ENCODE assay signal across 12 mouse cellular contexts in genomic region chr3:101660635-101661034, GRCm38 (mm10). TPM values are rescaled to one million over a fixed set of nuclear protein-coding genes. Genes with fewer than 3 reads are reported as not detected.
A peak's percentile ranks its signal among the peaks of the same experiment; 100 is the strongest.
DNase-seq lines count a peak whose midpoint lies in the region; ATAC-seq lines count a peak whose summit lies in the region.
"Had no signal": no experiment of that assay in that cellular context is flagged by ENCODE, and none has a peak within 500 bp of the region (broad histone marks: within the 10 kb centered on the region; RNA-seq: fewer than 3 reads in every experiment).

No protein-coding gene starts in this region.

- H3K27me3 ChIP-seq in forebrain, embryonic 15.5 days = no peaks in the 10 kb centered on the region
- no peaks in the 10 kb centered on the region for H3K27me3 ChIP-seq in intestine, embryonic 15.5 days (replicated peaks)
- H3K27me3 ChIP-seq in neural tube, embryonic 12.5 days (replicated peaks) = no peaks in the 10 kb centered on the region
- H3K27me3 ChIP-seq: heart, embryonic 12.5 days had no signal

- H3K4me1 ChIP-seq in forebrain, embryonic 15.5 days = peaks cover 15% of the 10 kb centered on the region
- peaks cover 12% of the 10 kb centered on the region; the same call in 1 of the 2 replicates for H3K4me1 ChIP-seq in intestine, embryonic 15.5 days (replicated peaks)
- peaks cover 15% of the 10 kb centered on the region for H3K4me1 ChIP-seq in neural tube, embryonic 12.5 days

- peak overlapping the region; percentile 41 for H3K27ac ChIP-seq in forebrain, embryonic 15.5 days (replicated peaks)
- no peak overlapping the region; the same call in 1 of the 2 replicates for H3K27ac ChIP-seq in intestine, embryonic 15.5 days
- H3K27ac ChIP-seq in neural tube, embryonic 12.5 days = no peak overlapping the region
- H3K27ac ChIP-seq: liver, embryonic 14.5 days had no signal

- H3K4me3 ChIP-seq in forebrain, embryonic 15.5 days = no peak overlapping the region
- H3K4me3 ChIP-seq in intestine, embryonic 15.5 days (replicated peaks) = no peak overlapping the region
- H3K4me3 ChIP-seq in neural tube, embryonic 12.5 days = no peak overlapping the region
- H3K4me3 ChIP-seq: heart, embryonic 12.5 days had no signal

- DNase-seq in embryo, embryonic 10.5 days (ENCODE audit: low spot score) = peak; percentile 34
- no peak for DNase-seq in embryo, embryonic 9.5 days (ENCODE audit: extremely low spot score)
- no peak for DNase-seq in layer of hippocampus, postnatal 10 days (ENCODE audit: low spot score in 2 of 2)
- DNase-seq in adrenal gland, postnatal 4 days (ENCODE audit: low spot score in 2 of 2) = no peak
- DNase-seq in cerebellum, adult 8-10 months = no peak
- DNase-seq: gastrocnemius, postnatal 14 days; thymus, adult 18-20 months had no signal

- 32% methylated on average over 6 of the region's 6 CpGs for WGBS in forebrain, embryonic 15.5 days
- WGBS in intestine, embryonic 15.5 days = 45% methylated on average over 6 of the region's 6 CpGs
- 19% methylated on average over 6 of the region's 6 CpGs for WGBS in neural tube, embryonic 12.5 days

- peak; percentile 24; the same call in 1 of the 2 replicates for ATAC-seq in forebrain, embryonic 15.5 days (replicated peaks)
- ATAC-seq in intestine, embryonic 15.5 days = peak; percentile 51
- ATAC-seq in neural tube, embryonic 12.5 days (ENCODE audit: low FRiP score, low read depth) = 0 out of 2 replicates have a peak, but pooled peaks have one; percentile 12

- H3K9me3 ChIP-seq in forebrain, embryonic 15.5 days = no peaks in the 10 kb centered on the region
- no peaks in the 10 kb centered on the region for H3K9me3 ChIP-seq in intestine, embryonic 15.5 days
- no peaks in the 10 kb centered on the region for H3K9me3 ChIP-seq in neural tube, embryonic 12.5 days
- H3K9me3 ChIP-seq: heart, embryonic 12.5 days had no signal

- no peak overlapping the region for H3K4me2 ChIP-seq in forebrain, embryonic 15.5 days (replicated peaks)
- no peak overlapping the region for H3K4me2 ChIP-seq in intestine, embryonic 15.5 days (replicated peaks)
- H3K4me2 ChIP-seq in neural tube, embryonic 12.5 days (replicated peaks) = peak overlapping the region; percentile 14; the same call in 1 of the 2 replicates
- H3K4me2 ChIP-seq: heart, embryonic 12.5 days had no signal

- no peak overlapping the region for H3K9ac ChIP-seq in forebrain, embryonic 15.5 days (replicated peaks)
- no peak overlapping the region for H3K9ac ChIP-seq in intestine, embryonic 15.5 days
- no peak overlapping the region for H3K9ac ChIP-seq in neural tube, embryonic 12.5 days
- H3K9ac ChIP-seq: heart, embryonic 12.5 days; liver, embryonic 14.5 days had no signal

- no peaks in the 10 kb centered on the region for H3K36me3 ChIP-seq in forebrain, embryonic 15.5 days
- H3K36me3 ChIP-seq in intestine, embryonic 15.5 days = no peaks in the 10 kb centered on the region
- no peaks in the 10 kb centered on the region for H3K36me3 ChIP-seq in neural tube, embryonic 12.5 days
- H3K36me3 ChIP-seq: heart, embryonic 12.5 days had no signal

RNA-seq across cellular contexts. Expression of gene Atp1a1, which starts 56.2 kb away (rescaled TPM):
- 39.7 and 43.7 TPM in 2 replicates for polyA plus RNA-seq in forebrain, embryonic 15.5 days (2015; fragmentation: Nextera tagmentation; extraction: Ambion mirVana)
- polyA plus RNA-seq in intestine, embryonic 15.5 days (2015; fragmentation: Nextera tagmentation; extraction: Ambion mirVana) = 247 and 251 TPM in 2 replicates
- polyA plus RNA-seq in neural tube, embryonic 12.5 days (2016; fragmentation: Nextera tagmentation; extraction: Ambion mirVana) = 61.1 and 68.3 TPM in 2 replicates
- 100 to 1,000 TPM; 367 to 390 TPM for total RNA-seq in layer of hippocampus, postnatal 10 days (2021)
- 100 to 1,000 TPM; 675 to 838 TPM for total RNA-seq in adrenal gland, postnatal 4 days (2021)
